Mouse (Mus musculus) erythroblast, embryonic 14.5 days (primary cell): ENCODE measurements around the gene Gm42517.

ENCODE experiments used
- GATA1 ChIP-seq: IDR thresholded peaks from 2 replicates; pipeline ENCODE4 v1.6.1; 2012; ENCODE audit warnings: low read length, inconsistent platforms, mixed read lengths
- TAL1 ChIP-seq: IDR thresholded peaks from 3 replicates; pipeline ENCODE4 v1.6.1; 2012; ENCODE audit warnings: low read length, inconsistent platforms, mixed read lengths

DNA sequence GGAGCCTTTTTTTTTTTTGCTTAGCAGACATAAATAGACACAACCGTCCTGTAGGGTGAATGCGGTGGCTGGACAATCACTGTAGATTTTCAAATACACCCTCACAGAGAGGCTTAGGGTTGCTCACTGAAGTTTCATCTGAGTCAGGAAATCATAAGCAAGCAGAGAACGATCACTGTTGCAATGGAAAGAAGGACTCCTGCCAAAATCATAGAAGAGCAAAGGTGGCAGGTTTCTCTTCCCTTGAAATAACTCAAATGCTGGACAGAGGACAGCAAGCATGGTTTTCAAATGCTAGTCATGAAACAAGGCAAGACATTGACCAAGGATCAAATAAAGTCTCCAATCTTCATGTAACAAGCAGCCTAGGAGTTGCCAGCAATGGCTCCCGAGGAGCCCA, 10.6 kb upstream of the Gm42517 start:
- TF ChIP-seq GATA1 (no peak), TAL1 (no peak)
